Mouse (Mus musculus) spleen, adult 10 weeks (tissue): ENCODE data around the gene Rgs3. TPM values are rescaled to one million over a fixed set of nuclear protein-coding genes. Genes with fewer than 3 reads are reported as not detected.

Experiments
- polyA plus RNA-seq: library from polyadenylated mRNA; stranded (reverse); fragments of 350-450 nt; fragmentation: Illumina TruSeq; extraction: RNeasy Lipid Tissue Mini Kit (QIAGEN cat#74804); gene quantifications from one replicate; pipeline ENCODE4 v1.2.3, GENCODE M21; 2015; ENCODE audit warnings: low replicate concordance; ENCODE audit not compliant: insufficient read depth

The Rgs3 gene
- polyA plus RNA-seq, result 42.9 TPM

DNA sequence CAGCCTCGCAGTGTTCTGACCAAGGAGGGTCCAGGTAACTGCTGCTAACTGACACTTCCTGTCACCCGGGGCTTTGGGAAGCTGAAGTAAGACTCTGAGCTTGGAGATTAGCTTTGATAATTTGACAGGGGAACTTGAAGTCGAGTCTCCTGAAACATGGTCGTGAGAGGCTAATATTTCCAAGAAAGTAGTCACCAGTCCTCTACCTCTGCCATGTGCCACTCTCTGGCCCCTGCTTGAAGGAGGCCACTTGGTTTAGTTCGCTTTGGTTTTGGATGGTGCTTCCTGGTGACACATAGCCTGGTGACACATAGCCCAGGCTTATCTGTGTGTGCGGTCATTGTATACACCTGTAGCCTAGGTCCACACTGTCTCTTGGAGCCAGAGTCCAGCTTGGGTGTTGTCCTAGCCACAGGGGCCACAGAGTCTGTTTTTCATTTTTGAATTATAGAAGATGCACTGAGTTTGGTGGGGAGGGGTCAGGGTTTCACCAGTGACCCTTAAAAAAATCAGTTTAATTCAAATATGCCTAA lies at the start of gene Rgs3:
Gene Rgs3, plus strand, starts transcription at position 51 of the 533 bp plus-strand sequence.

DNA sequence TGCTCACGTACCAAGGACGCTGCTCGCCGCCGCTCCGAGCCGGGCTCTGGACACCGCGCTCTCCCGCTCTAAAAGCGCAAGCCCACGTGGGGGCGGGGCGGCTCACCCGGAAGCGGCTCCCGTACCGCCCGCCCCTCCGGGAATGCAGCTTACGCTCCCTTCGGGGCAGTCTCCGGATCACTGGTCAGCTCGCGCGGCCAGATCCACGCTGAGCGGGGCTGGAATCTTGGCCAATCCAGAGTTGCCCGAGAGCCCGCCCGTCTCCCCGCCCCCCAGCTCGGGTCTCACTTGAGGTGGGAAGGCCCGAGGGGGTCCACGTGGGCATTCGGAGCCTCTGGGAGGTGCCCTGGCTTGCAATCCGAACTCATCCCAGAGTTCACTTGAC lies 39.8 kb upstream of the Rgs3 start, which contains the start of gene Alad:
Gene Alad, minus strand, starts transcription at position 70 of the 385 bp plus-strand sequence.

DNA sequence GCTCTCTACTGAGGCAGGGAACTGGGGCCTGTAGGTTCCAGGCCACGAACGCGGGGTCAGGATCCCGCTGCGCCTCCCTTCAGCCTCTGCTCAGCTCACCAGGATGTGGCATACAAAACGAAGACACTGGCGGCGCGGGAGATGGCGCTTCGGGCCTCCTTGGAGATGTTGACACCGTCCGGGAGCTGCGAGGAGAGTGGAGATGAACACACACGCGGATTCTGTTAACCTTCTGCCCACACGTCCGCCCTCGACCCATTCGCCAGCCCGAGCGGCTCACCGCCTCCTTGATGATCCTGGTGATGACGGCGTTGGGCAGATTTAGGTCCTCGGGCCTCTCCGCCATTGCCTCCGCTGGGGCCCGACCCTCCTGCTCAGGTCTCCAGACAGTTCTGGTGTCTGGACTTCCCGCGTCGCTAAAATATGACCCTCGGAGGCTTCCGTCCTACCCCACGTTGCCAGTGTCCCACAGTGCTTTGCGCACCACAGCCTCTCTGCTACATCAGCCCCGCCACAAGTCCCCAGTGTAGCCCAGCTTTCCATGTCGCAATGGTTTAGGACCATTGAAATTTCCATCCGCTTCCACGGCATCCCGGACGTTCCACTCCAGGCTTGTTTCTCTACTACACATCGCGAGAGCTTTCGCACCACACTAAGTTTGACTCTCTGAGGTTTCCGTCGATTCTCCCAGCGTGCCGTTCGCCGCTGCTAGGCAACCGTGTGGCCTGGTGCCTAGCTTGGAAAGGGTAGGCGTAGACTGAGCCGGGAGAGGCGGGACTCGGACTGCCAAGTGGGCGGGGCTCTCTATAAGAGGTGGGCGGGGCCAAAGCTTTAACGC lies 34.8 kb upstream of the Rgs3 start, which contains the start of the genes Pole3 and 4933430I17Rik:
Gene Pole3, minus strand, starts transcription at position 418 of the 838 bp plus-strand sequence.
Gene 4933430I17Rik, plus strand, starts transcription at position 719 of the 838 bp plus-strand sequence.

Other genes starting within 250 kb of the Rgs3 start
- 51.8 TPM for gene Fkbp15, start 199.3 kb upstream of the Rgs3 start, polyA plus RNA-seq
- 23.6 TPM for gene Slc31a1, start 199.1 kb upstream of the Rgs3 start, polyA plus RNA-seq
- gene Cdc26, start 151.2 kb upstream of the Rgs3 start, polyA plus RNA-seq, result 81.9 TPM
- gene Prpf4, start 151.1 kb upstream of the Rgs3 start, polyA plus RNA-seq, result 19.2 TPM
- gene Rnf183, start 124.6 kb upstream of the Rgs3 start, polyA plus RNA-seq, result not detected
- gene Wdr31, start 89.0 kb upstream of the Rgs3 start, polyA plus RNA-seq, result 0.55 TPM
- 0.80 TPM for gene Bspry, start 79.8 kb upstream of the Rgs3 start, polyA plus RNA-seq
- gene Hdhd3, start 56.4 kb upstream of the Rgs3 start, polyA plus RNA-seq, result 0.26 TPM
- gene Alad, start 39.9 kb upstream of the Rgs3 start, polyA plus RNA-seq, result 10.1 TPM
- 38.6 TPM for gene Pole3, start 34.8 kb upstream of the Rgs3 start, polyA plus RNA-seq
- 0.59 TPM for gene 4933430I17Rik, start 34.5 kb upstream of the Rgs3 start, polyA plus RNA-seq